Mouse (Mus musculus) lung, embryonic 14.5 days (tissue): ENCODE results near the gene Cab39. TPM values are rescaled to one million over a fixed set of nuclear protein-coding genes. Genes with fewer than 3 reads are reported as not detected.

Source experiments
- ATAC-seq: fragments of 200-750 bp; cut with Nextera tagmentation; 2 replicates; pipeline ENCODE4 v1.8.0; 2017; ENCODE audit warnings: mild to moderate bottlenecking, moderate TSS enrichment, moderate library complexity; ENCODE audit not compliant: insufficient read depth
- DNase-seq: peaks from one replicate; pipeline ENCODE4 v3.0.0-alpha.2; 2015
- H3K27ac ChIP-seq: fragments of 300-500 bp; sonication (generic); 2 replicates; pipeline ENCODE4 v1.5.1; 2014; ENCODE audit warnings: low read depth, mild to moderate bottlenecking, moderate library complexity
- H3K27me3 ChIP-seq: fragments of 300-500 bp; sonication (generic); 2 replicates; pipeline ENCODE4 v1.6.1; 2014; ENCODE audit warnings: low read length, control low read depth; ENCODE audit not compliant: insufficient read depth
- H3K36me3 ChIP-seq: fragments of 300-500 bp; sonication (generic); 2 replicates; pipeline ENCODE4 v1.6.1; 2014; ENCODE audit warnings: control low read depth; ENCODE audit not compliant: insufficient read depth
- H3K4me1 ChIP-seq: fragments of 300-500 bp; sonication (generic); 2 replicates; pipeline ENCODE4 v1.6.1; 2014; ENCODE audit warnings: antibody characterized with exemption, control low read depth; ENCODE audit not compliant: insufficient read depth
- H3K4me2 ChIP-seq: fragments of 300-500 bp; sonication (generic); 2 replicates; pipeline ENCODE4 v1.6.1; 2014; ENCODE audit warnings: mild to moderate bottlenecking
- H3K4me3 ChIP-seq: fragments of 300-500 bp; sonication (generic); 2 replicates; pipeline ENCODE4 v1.5.1; 2014; ENCODE audit warnings: low read depth, low read length
- H3K9ac ChIP-seq: fragments of 300-500 bp; sonication (generic); 2 replicates; pipeline ENCODE4 v1.6.1; 2014
- H3K9me3 ChIP-seq: fragments of 300-500 bp; sonication (generic); 2 replicates; pipeline ENCODE4 v1.6.1; 2016; ENCODE audit warnings: low read depth, low read length, control low read depth
- CTCF ChIP-seq: IDR thresholded peaks from 2 replicates; pipeline ENCODE4 v1.5.1; 2016; ENCODE audit warnings: antibody characterized with exemption, low read depth
- WGBS: fragments of 180-500 bp; shearing (Covaris S2); extraction: QIAGEN DNeasy Blood & Tissue Kit; methylation state at CpG from one replicate; pipeline ENCODE4 v1.1.7; 2014; 5-methylcytosine and 5-hydroxymethylcytosine counted together
- polyA plus RNA-seq: library from polyadenylated mRNA; unstranded; fragments of >200 nt; fragmentation: Nextera tagmentation; extraction: Ambion mirVana; gene quantifications from 2 replicates; pipeline ENCODE4 v1.2.1, GENCODE M21; 2014

Gene Cab39
- polyA plus RNA-seq, 1 experiment from 2014 or later: 49.3 TPM

GRCm38 (mm10) chr1:85757531-85758230 lies 35.6 kb upstream of the Cab39 start:
- H3K9me3 ChIP-seq: no peaks in the 10 kb centered on the region
- WGBS: 66% methylated on average over 6 of the region's 6 CpGs
- no peak overlapping the region for H3K4me3 ChIP-seq
- no peak overlapping the region for H3K9ac ChIP-seq
- H3K27me3 ChIP-seq: no peaks in the 10 kb centered on the region
- H3K4me2 ChIP-seq: no peak overlapping the region
- TF ChIP-seq CTCF: no peak
- DNase-seq (no peak), ATAC-seq (no peak)
- H3K27ac ChIP-seq: no peak overlapping the region
- H3K36me3 ChIP-seq: no peaks in the 10 kb centered on the region
- H3K4me1 ChIP-seq: no peaks in the 10 kb centered on the region

- 31% methylated on average over 14 of the region's 14 CpGs for WGBS
- Histone ChIP-seq H3K9ac (no peak overlapping the region), H3K27me3 (no peaks in the 10 kb centered on the region), H3K4me3 (no peak overlapping the region), H3K27ac (no peak overlapping the region), H3K36me3 (no peaks in the 10 kb centered on the region), H3K4me2 (no peak overlapping the region), H3K9me3 (no peaks in the 10 kb centered on the region), H3K4me1 (no peaks in the 10 kb centered on the region)
- no peak for TF ChIP-seq CTCF
- ATAC-seq (no peak), DNase-seq (no peak)
Measured at GRCm38 (mm10) chr1:85758231-85758968, 34.8 kb upstream of the Cab39 start.

DNA sequence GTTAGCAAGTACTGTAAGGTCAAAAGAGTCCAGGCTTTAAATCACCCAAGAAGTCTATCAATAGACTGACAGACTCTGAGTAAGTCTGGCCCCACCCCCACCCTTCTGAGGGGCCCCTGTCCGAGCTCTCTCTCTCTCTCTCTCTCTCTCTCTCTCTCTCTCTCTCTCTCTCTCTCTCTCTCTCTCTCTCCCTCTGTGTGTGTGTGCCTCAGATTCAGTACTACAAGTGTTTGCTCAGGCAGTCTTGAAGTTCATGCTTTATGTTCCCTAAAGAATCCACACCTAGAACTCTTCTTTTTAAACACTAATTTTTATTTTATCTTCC lies 34.3 kb upstream of the Cab39 start:
- DNase-seq: no peak
- ATAC-seq: no peak

DNA sequence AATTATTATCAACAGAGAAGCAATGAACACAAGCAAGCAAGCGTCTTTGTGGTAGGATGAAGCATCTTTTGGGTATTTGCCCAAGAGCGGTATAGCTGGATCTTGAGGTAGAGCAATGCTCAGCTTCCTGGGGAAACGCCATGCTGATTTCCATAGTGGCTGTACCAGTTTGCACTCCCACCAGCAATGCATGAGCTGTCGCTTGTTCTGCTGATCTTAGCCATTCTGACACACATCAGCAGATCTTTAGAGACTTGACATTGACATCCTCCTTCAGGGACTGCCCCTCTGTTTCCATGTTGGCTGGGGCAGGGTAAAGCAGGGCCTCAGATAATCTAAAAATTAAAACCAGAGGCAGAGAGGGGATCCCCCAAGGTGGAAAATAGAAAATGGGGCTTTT lies 31.6 kb upstream of the Cab39 start:
- TF ChIP-seq CTCF: no peak
- no peak for DNase-seq
- no peaks in the 10 kb centered on the region for H3K9me3 ChIP-seq

More for the DNA sequence above, 34.3 kb upstream of the Cab39 start:
- Histone ChIP-seq H3K4me1 (no peaks in the 10 kb centered on the region), H3K4me3 (no peak overlapping the region), H3K27me3 (no peaks in the 10 kb centered on the region), H3K9ac (no peak overlapping the region), H3K4me2 (no peak overlapping the region), H3K36me3 (no peaks in the 10 kb centered on the region), H3K9me3 (no peaks in the 10 kb centered on the region), H3K27ac (no peak overlapping the region)
- WGBS: 0% methylated on average over 1 of the region's 1 CpGs
- no peak for TF ChIP-seq CTCF

DNA sequence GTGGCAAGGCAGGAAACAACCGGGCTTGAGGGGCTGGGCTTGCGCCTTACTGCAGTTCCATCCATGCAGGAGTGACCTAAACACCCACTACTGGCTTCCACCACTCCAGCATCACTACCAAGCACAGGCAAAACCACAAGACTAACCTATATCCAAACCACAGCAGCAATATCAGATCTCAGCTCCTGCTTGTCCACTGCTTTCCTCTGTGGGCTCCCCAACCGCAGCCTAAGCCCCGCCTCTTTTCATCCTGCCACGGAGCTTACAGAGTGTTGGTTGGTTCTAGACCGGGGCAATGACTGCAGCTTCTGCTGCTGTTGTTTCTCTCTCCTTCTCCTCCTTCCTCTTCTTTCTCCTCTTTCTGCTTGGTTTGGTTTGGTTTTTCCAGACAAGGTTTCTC lies 29.9 kb upstream of the Cab39 start:
- no peak for TF ChIP-seq CTCF
- H3K27ac ChIP-seq: no peak overlapping the region
- no peak for ATAC-seq

More for the DNA sequence above, 31.6 kb upstream of the Cab39 start:
- WGBS: 83% methylated on average over 4 of the region's 4 CpGs
- no peak overlapping the region for H3K4me2 ChIP-seq
- no peak overlapping the region for H3K27ac ChIP-seq
- no peaks in the 10 kb centered on the region for H3K36me3 ChIP-seq
- H3K27me3 ChIP-seq: no peaks in the 10 kb centered on the region
- no peak overlapping the region for H3K9ac ChIP-seq
- no peak for ATAC-seq
- H3K4me1 ChIP-seq: no peaks in the 10 kb centered on the region
- H3K4me3 ChIP-seq: no peak overlapping the region

DNA sequence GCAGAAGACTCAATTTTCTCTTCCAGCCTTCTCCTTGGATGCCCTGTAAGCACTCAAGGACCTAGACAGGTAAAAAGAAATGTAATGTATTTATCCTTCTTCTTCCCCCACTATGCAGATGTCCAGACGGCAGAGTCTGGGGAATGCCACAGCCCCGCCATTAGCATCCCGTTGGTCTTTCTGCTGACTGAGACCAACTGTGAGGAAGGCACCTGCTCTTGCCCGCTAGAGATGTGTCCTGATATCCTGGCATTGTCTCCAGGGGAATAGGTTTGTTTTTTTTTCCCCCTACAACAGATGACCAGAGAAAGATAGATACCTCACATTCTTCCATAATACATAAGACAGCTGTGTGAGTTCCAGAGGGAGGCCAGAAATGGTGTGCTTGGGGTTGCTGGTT lies 28.9 kb upstream of the Cab39 start:
- Histone ChIP-seq H3K27ac (no peak overlapping the region), H3K4me3 (no peak overlapping the region), H3K9ac (no peak overlapping the region), H3K36me3 (no peaks in the 10 kb centered on the region), H3K4me1 (no peaks in the 10 kb centered on the region), H3K27me3 (no peaks in the 10 kb centered on the region), H3K9me3 (no peaks in the 10 kb centered on the region), H3K4me2 (no peak overlapping the region)
- ATAC-seq (no peak), DNase-seq (no peak)
- 72% methylated on average over 4 of the region's 4 CpGs for WGBS
- TF ChIP-seq CTCF: no peak

More for the DNA sequence above, 29.9 kb upstream of the Cab39 start:
- DNase-seq: no peak
- H3K27me3 ChIP-seq: no peaks in the 10 kb centered on the region
- no peak overlapping the region for H3K4me2 ChIP-seq
- no peaks in the 10 kb centered on the region for H3K9me3 ChIP-seq
- no peaks in the 10 kb centered on the region for H3K36me3 ChIP-seq
- WGBS: 68% methylated on average over 6 of the region's 6 CpGs
- H3K4me3 ChIP-seq: no peak overlapping the region
- H3K9ac ChIP-seq: no peak overlapping the region
- H3K4me1 ChIP-seq: no peaks in the 10 kb centered on the region

DNA sequence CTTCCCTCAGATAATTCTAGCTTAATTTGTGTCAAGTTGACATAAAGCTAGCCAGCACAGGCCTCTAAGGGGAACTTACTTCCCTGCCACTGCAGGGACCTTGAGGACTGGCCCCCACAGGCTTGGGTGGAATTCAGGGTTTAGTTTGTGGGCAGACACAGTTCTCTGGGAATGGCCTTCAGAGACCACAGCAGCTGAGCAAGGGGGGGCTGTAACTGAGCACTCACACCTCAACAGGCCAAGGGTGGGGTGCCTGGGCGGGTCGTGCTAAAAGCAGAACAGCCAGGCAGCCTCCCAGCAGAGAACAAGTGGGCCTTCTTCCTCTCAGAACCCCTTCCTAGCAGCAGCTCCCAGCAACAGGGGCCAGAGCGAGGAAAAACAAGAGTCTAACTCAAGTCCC lies 27.1 kb upstream of the Cab39 start:
- Histone ChIP-seq H3K4me1 (no peaks in the 10 kb centered on the region), H3K9ac (no peak overlapping the region), H3K4me3 (no peak overlapping the region), H3K4me2 (no peak overlapping the region), H3K27ac (no peak overlapping the region), H3K27me3 (no peaks in the 10 kb centered on the region), H3K36me3 (no peaks in the 10 kb centered on the region), H3K9me3 (no peaks in the 10 kb centered on the region)
- WGBS: 69% methylated on average over 3 of the region's 3 CpGs
- TF ChIP-seq CTCF: no peak
- no peak for DNase-seq
- ATAC-seq: no peak
